Mouse (Mus musculus): ENCODE measurements around the gene Gpr142. TPM values are rescaled to one million over a fixed set of nuclear protein-coding genes. Genes with fewer than 3 reads are reported as not detected.

The Gpr142 gene
- total RNA-seq, 1 experiment: 0.27 TPM

- Histone ChIP-seq H3K9me3 (ENCODE audit: control insufficient read depth, insufficient read depth, low read depth, low read length) (no peaks in the 10 kb centered on the region), H3K27ac (ENCODE audit: insufficient read depth, low read depth, low read length, poor library complexity, severe bottlenecking) (no peak overlapping the region), H3K4me3 (ENCODE audit: insufficient read depth in 1 of 2, low read depth in 1 of 2, low read length in 2 of 2, poor library complexity in 1 of 2, severe bottlenecking in 1 of 2) (no peak overlapping the region), H3K9ac (ENCODE audit: insufficient read depth, low read depth, low read length, poor library complexity, severe bottlenecking) (no peak overlapping the region), H3K36me3 (ENCODE audit: control insufficient read depth, insufficient read depth, low read length, poor library complexity, severe bottlenecking) (no peaks in the 10 kb centered on the region; the same call in 1 of the 2 replicates), H3K4me1 (ENCODE audit: control insufficient read depth in 2 of 2, insufficient read depth in 2 of 2, low read length in 2 of 2, poor library complexity in 1 of 2) (peaks cover 15 to 31% of the 10 kb centered on the region in 2 experiments; a peak in 3 of 4 replicates)
- DNase-seq (ENCODE audit: low read depth, low spot score): no peak
- in situ Hi-C loops (cut with MboI; ENCODE audit: low sequenced_read_pairs in 2 of 2, unreplicated experiment in 2 of 2): no loop called here
- TF ChIP-seq HCFC1 (IDR thresholded peaks at IDR 0.05; ENCODE audit: borderline replicate concordance, insufficient read depth, low read length) (no peak), ZC3H11A (IDR thresholded peaks at IDR 0.05; ENCODE audit: borderline replicate concordance, low read depth, low read length) (no peak), CHD2 (IDR thresholded peaks at IDR 0.05; ENCODE audit: low read depth, low read length) (no peak), MAFK (IDR thresholded peaks at IDR 0.05; ENCODE audit: insufficient read depth, low read depth, low read length) (no peak), ZNF384 (IDR thresholded peaks at IDR 0.05; ENCODE audit: low read depth, low read length) (no peak)
Measured at GRCm38 (mm10) chr11:114849572-114849971, 50.8 kb downstream of the Gpr142 start.

GRCm38 (mm10) chr11:114850066-114850451, 51.3 kb downstream of the Gpr142 start:
- no peak for DNase-seq (ENCODE audit: low read depth, low spot score)
- Histone ChIP-seq H3K36me3 (ENCODE audit: control insufficient read depth, insufficient read depth, low read length, poor library complexity, severe bottlenecking) (no peaks in the 10 kb centered on the region; the same call in 1 of the 2 replicates), H3K4me3 (ENCODE audit: insufficient read depth in 1 of 2, low read depth in 1 of 2, low read length in 2 of 2, poor library complexity in 1 of 2, severe bottlenecking in 1 of 2) (peak overlapping the region in 1 of 2 experiments; percentile 67; a peak in 2 of 4 replicates), H3K27ac (ENCODE audit: insufficient read depth, low read depth, low read length, poor library complexity, severe bottlenecking) (no peak overlapping the region), H3K9ac (ENCODE audit: insufficient read depth, low read depth, low read length, poor library complexity, severe bottlenecking) (no peak overlapping the region), H3K9me3 (ENCODE audit: control insufficient read depth, insufficient read depth, low read depth, low read length) (no peaks in the 10 kb centered on the region), H3K4me1 (ENCODE audit: control insufficient read depth in 2 of 2, insufficient read depth in 2 of 2, low read length in 2 of 2, poor library complexity in 1 of 2) (peaks cover 15 to 28% of the 10 kb centered on the region in 2 experiments; a peak in 3 of 4 replicates)
- in situ Hi-C loops (cut with MboI; ENCODE audit: low sequenced_read_pairs in 2 of 2, unreplicated experiment in 2 of 2): no loop called here
- TF ChIP-seq MAFK (IDR thresholded peaks at IDR 0.05; ENCODE audit: insufficient read depth, low read depth, low read length) (no peak), ZC3H11A (IDR thresholded peaks at IDR 0.05; ENCODE audit: borderline replicate concordance, low read depth, low read length) (no peak), CHD2 (IDR thresholded peaks at IDR 0.05; ENCODE audit: low read depth, low read length) (no peak), ZNF384 (IDR thresholded peaks at IDR 0.05; ENCODE audit: low read depth, low read length) (no peak), HCFC1 (IDR thresholded peaks at IDR 0.05; ENCODE audit: borderline replicate concordance, insufficient read depth, low read length) (no peak)

- Histone ChIP-seq H3K4me3 (ENCODE audit: insufficient read depth in 1 of 2, low read depth in 1 of 2, low read length in 2 of 2, poor library complexity in 1 of 2, severe bottlenecking in 1 of 2) (peak within 1 kb of the TSS; percentile 67 to 73), H3K9ac (ENCODE audit: insufficient read depth, low read depth, low read length, poor library complexity, severe bottlenecking) (peak within 1 kb of the TSS; percentile 73), H3K27ac (ENCODE audit: insufficient read depth, low read depth, low read length, poor library complexity, severe bottlenecking) (0 out of 2 replicates have a peak within 1 kb of the TSS, but pooled peaks have one; percentile 3), H3K9me3 (ENCODE audit: control insufficient read depth, insufficient read depth, low read depth, low read length) (no peaks in the 10 kb centered on the region), H3K36me3 (ENCODE audit: control insufficient read depth, insufficient read depth, low read length, poor library complexity, severe bottlenecking) (no peaks in the 10 kb centered on the region; the same call in 1 of the 2 replicates), H3K4me1 (ENCODE audit: control insufficient read depth in 2 of 2, insufficient read depth in 2 of 2, low read length in 2 of 2, poor library complexity in 1 of 2) (peaks cover 10 to 24% of the 10 kb centered on the region in 2 experiments; a peak in 3 of 4 replicates)
- in situ Hi-C loops (cut with MboI; ENCODE audit: low sequenced_read_pairs in 2 of 2, unreplicated experiment in 2 of 2): no loop called here
- no peak for TF ChIP-seq ZC3H11A (IDR thresholded peaks at IDR 0.05; ENCODE audit: borderline replicate concordance, low read depth, low read length)
- TF ChIP-seq ZNF384 (IDR thresholded peaks at IDR 0.05; ENCODE audit: low read depth, low read length): no peak
- no peak for TF ChIP-seq HCFC1 (IDR thresholded peaks at IDR 0.05; ENCODE audit: borderline replicate concordance, insufficient read depth, low read length)
- no peak for TF ChIP-seq MAFK (IDR thresholded peaks at IDR 0.05; ENCODE audit: insufficient read depth, low read depth, low read length)
- TF ChIP-seq CHD2 (IDR thresholded peaks at IDR 0.05; ENCODE audit: low read depth, low read length): no peak
- DNase-seq (ENCODE audit: low read depth, low spot score): no peak
Measured at GRCm38 (mm10) chr11:114850452-114851268, 51.9 kb downstream of the Gpr142 start, which contains the start of gene Gprc5c. TSS of gene Gprc5c (plus strand) at chr11:114851152.

- Histone ChIP-seq H3K27ac (ENCODE audit: insufficient read depth, low read depth, low read length, poor library complexity, severe bottlenecking) (no peak overlapping the region), H3K4me1 (ENCODE audit: control insufficient read depth in 2 of 2, insufficient read depth in 2 of 2, low read length in 2 of 2, poor library complexity in 1 of 2) (peaks cover 8 to 24% of the 10 kb centered on the region in 2 experiments; a peak in 3 of 4 replicates), H3K9ac (ENCODE audit: insufficient read depth, low read depth, low read length, poor library complexity, severe bottlenecking) (peak overlapping the region; percentile 73; the same call in 1 of the 2 replicates), H3K9me3 (ENCODE audit: control insufficient read depth, insufficient read depth, low read depth, low read length) (no peaks in the 10 kb centered on the region), H3K4me3 (ENCODE audit: insufficient read depth in 1 of 2, low read depth in 1 of 2, low read length in 2 of 2, poor library complexity in 1 of 2, severe bottlenecking in 1 of 2) (peak overlapping the region; percentile 67 to 73), H3K36me3 (ENCODE audit: control insufficient read depth, insufficient read depth, low read length, poor library complexity, severe bottlenecking) (no peaks in the 10 kb centered on the region; the same call in 1 of the 2 replicates)
- no peak for DNase-seq (ENCODE audit: low read depth, low spot score)
- TF ChIP-seq MAFK (IDR thresholded peaks at IDR 0.05; ENCODE audit: insufficient read depth, low read depth, low read length) (no peak), HCFC1 (IDR thresholded peaks at IDR 0.05; ENCODE audit: borderline replicate concordance, insufficient read depth, low read length) (no peak), ZC3H11A (IDR thresholded peaks at IDR 0.05; ENCODE audit: borderline replicate concordance, low read depth, low read length) (no peak), ZNF384 (IDR thresholded peaks at IDR 0.05; ENCODE audit: low read depth, low read length) (no peak), CHD2 (IDR thresholded peaks at IDR 0.05; ENCODE audit: low read depth, low read length) (no peak)
- in situ Hi-C loops (cut with MboI; ENCODE audit: low sequenced_read_pairs in 2 of 2, unreplicated experiment in 2 of 2): no loop called here
Measured at GRCm38 (mm10) chr11:114851269-114851607, 52.5 kb downstream of the Gpr142 start.

Measured in ES-E14 (cell line).